Mouse (Mus musculus) liver, postnatal 0 days (tissue): ENCODE measurements around the gene Stard5.

Experiments used
- CTCF ChIP-seq: sonication (generic); IDR thresholded peaks from 2 replicates; pipeline ENCODE4 v1.5.1; 2016; ENCODE audit warnings: antibody characterized with exemption, low read depth
- EP300 ChIP-seq: IDR thresholded peaks from 2 replicates; pipeline ENCODE4 v1.6.1; 2016; ENCODE audit warnings: antibody characterized with exemption, low read depth, mild to moderate bottlenecking

GRCm38 (mm10) chr7:83648807-83649206 lies 17.0 kb downstream of the Stard5 start:
- TF ChIP-seq CTCF (no peak), EP300 (no peak)
